In the genomic region with DNA sequence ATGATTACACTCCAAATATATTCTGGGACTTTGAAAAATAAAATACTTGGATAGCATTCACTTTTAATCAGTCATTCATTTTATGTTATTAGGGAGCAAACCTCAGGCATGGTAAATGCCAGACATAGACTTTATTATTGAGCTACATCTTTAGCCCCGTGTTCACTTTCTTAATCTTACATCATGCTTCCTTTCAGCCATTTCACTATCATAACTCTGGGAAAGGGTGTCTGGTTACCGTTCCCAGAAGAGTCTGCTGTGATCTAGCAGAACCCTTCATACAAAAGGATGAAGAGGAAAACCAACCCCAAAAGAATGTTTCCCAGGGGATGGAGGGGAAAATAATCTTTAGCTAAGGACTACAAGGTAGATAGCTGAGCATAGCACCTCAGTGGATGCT, we compare ENCODE assay signal across 17 mouse cellular contexts.
A peak's percentile ranks its signal among the peaks of the same experiment; 100 is the strongest.
DNase-seq lines count a peak whose midpoint lies in the region; ATAC-seq lines count a peak whose summit lies in the region.
"Had no signal": no experiment of that assay in that cellular context is flagged by ENCODE, and none has a peak within 500 bp of the region (broad histone marks: within the 10 kb centered on the region; RNA-seq: fewer than 3 reads in every experiment).

No protein-coding gene starts in this region.

- no peaks in the 10 kb centered on the region for H3K27me3 ChIP-seq in embryonic facial prominence, embryonic 14.5 days (replicated peaks; ENCODE audit: control insufficient read depth, insufficient read depth, low read length)
- H3K27me3 ChIP-seq in embryonic facial prominence, embryonic 10.5 days (replicated peaks; ENCODE audit: low read depth, poor library complexity, severe bottlenecking), result no peaks in the 10 kb centered on the region
- H3K27me3 ChIP-seq: embryonic facial prominence, embryonic 13.5 days; forebrain, embryonic 13.5 days; forebrain, embryonic 15.5 days had no signal

- 0 out of 2 replicates have a peak, but pooled peaks have one; percentile 12 for ATAC-seq in embryonic facial prominence, embryonic 14.5 days (ENCODE audit: low read depth)
- ATAC-seq: forebrain, embryonic 13.5 days; forebrain, embryonic 15.5 days; forebrain, postnatal 0 days had no signal

- H3K9me3 ChIP-seq in embryonic facial prominence, embryonic 14.5 days (ENCODE audit: control insufficient read depth, low read length), result no peaks in the 10 kb centered on the region
- H3K9me3 ChIP-seq in embryonic facial prominence, embryonic 10.5 days, result no peaks in the 10 kb centered on the region
- H3K9me3 ChIP-seq: embryonic facial prominence, embryonic 13.5 days; forebrain, embryonic 13.5 days; forebrain, embryonic 15.5 days had no signal

- peak; percentile 20 for DNase-seq in embryonic facial prominence, embryonic 14.5 days (ENCODE audit: low spot score)
- no peak for DNase-seq in embryonic facial prominence, embryonic 10.5 days (ENCODE audit: low spot score)
- DNase-seq in NIH3T3 (ENCODE audit: low read depth), result peak; percentile 11
- DNase-seq in adrenal gland, postnatal 10 days, result no peak
- DNase-seq in lung, postnatal 14 days, result no peak
- DNase-seq: adrenal gland, adult 2 months; adrenal gland, postnatal 14 days; adrenal gland, postnatal 36 days; cerebellum, adult 11-12 months; cerebellum, adult 2 months; cerebellum, adult 9-10 months; cerebellum, postnatal 10 days; cerebellum, postnatal 25 days had no signal

- H3K4me3 ChIP-seq in embryonic facial prominence, embryonic 14.5 days (ENCODE audit: low read depth, low read length), result no peak overlapping the region
- H3K4me3 ChIP-seq in embryonic facial prominence, embryonic 10.5 days, result no peak overlapping the region
- H3K4me3 ChIP-seq: embryonic facial prominence, embryonic 13.5 days; forebrain, embryonic 13.5 days; forebrain, embryonic 15.5 days had no signal

- H3K36me3 ChIP-seq in embryonic facial prominence, embryonic 14.5 days (ENCODE audit: control insufficient read depth, insufficient read depth, low read length), result no peaks in the 10 kb centered on the region
- H3K36me3 ChIP-seq in embryonic facial prominence, embryonic 10.5 days (replicated peaks), result no peaks in the 10 kb centered on the region
- H3K36me3 ChIP-seq: embryonic facial prominence, embryonic 13.5 days; forebrain, embryonic 15.5 days had no signal

- H3K9ac ChIP-seq in embryonic facial prominence, embryonic 14.5 days (ENCODE audit: low read depth, low read length), result no peak overlapping the region
- H3K9ac ChIP-seq: embryonic facial prominence, embryonic 13.5 days; forebrain, embryonic 13.5 days; forebrain, embryonic 15.5 days; forebrain, postnatal 0 days had no signal

- WGBS in embryonic facial prominence, embryonic 14.5 days, result 34% methylated on average over 2 of the region's 2 CpGs
- 51% methylated on average over 2 of the region's 2 CpGs for WGBS in embryonic facial prominence, embryonic 10.5 days

- no peak overlapping the region for H3K4me2 ChIP-seq in embryonic facial prominence, embryonic 14.5 days (ENCODE audit: low read depth, low read length)
- H3K4me2 ChIP-seq: embryonic facial prominence, embryonic 13.5 days; forebrain, embryonic 13.5 days; forebrain, embryonic 15.5 days had no signal

- H3K27ac ChIP-seq in embryonic facial prominence, embryonic 14.5 days (replicated peaks; ENCODE audit: low read depth, low read length), result no peak overlapping the region
- no peak overlapping the region for H3K27ac ChIP-seq in embryonic facial prominence, embryonic 10.5 days (replicated peaks)
- H3K27ac ChIP-seq: embryonic facial prominence, embryonic 13.5 days; forebrain, embryonic 13.5 days; forebrain, embryonic 15.5 days had no signal

- no peaks in the 10 kb centered on the region for H3K4me1 ChIP-seq in embryonic facial prominence, embryonic 14.5 days (ENCODE audit: control insufficient read depth, insufficient read depth, low read length)
- no peaks in the 10 kb centered on the region for H3K4me1 ChIP-seq in embryonic facial prominence, embryonic 10.5 days
- H3K4me1 ChIP-seq: embryonic facial prominence, embryonic 13.5 days; forebrain, embryonic 13.5 days; forebrain, embryonic 15.5 days had no signal

Comparison
In these comparisons a context has a peak if more than half of its experiments do, and no peak if none do; other contexts are left out.
1. DNase-seq: peak in embryonic facial prominence, embryonic 14.5 days (single experiment) and NIH3T3 (single experiment); none in embryonic facial prominence, embryonic 10.5 days (single experiment), adrenal gland, postnatal 10 days (single experiment) and lung, postnatal 14 days (single experiment).